Mouse (Mus musculus): ENCODE results near the gene Zfp941. TPM values are rescaled to one million over a fixed set of nuclear protein-coding genes. Genes with fewer than 3 reads are reported as not detected.

Gene Zfp941
- total RNA-seq, 1 experiment, result 12.0 TPM

- H3K4me3 ChIP-seq (ENCODE audit: insufficient read depth in 1 of 2, low read depth in 1 of 2, low read length in 2 of 2, poor library complexity in 1 of 2, severe bottlenecking in 1 of 2), result no peak overlapping the region
- DNase-seq (ENCODE audit: low read depth, low spot score), result no peak
- TF ChIP-seq ZC3H11A (IDR thresholded peaks at IDR 0.05; ENCODE audit: borderline replicate concordance, low read depth, low read length) (no peak), MAFK (IDR thresholded peaks at IDR 0.05; ENCODE audit: insufficient read depth, low read depth, low read length) (no peak), ZNF384 (IDR thresholded peaks at IDR 0.05; ENCODE audit: low read depth, low read length) (no peak), CHD2 (IDR thresholded peaks at IDR 0.05; ENCODE audit: low read depth, low read length) (no peak), HCFC1 (IDR thresholded peaks at IDR 0.05; ENCODE audit: borderline replicate concordance, insufficient read depth, low read length) (no peak)
Measured at GRCm38 (mm10) chr7:140828171-140828881, 6.3 kb upstream of the Zfp941 start.

GRCm38 (mm10) chr7:140822731-140823130 lies 753 bp upstream of the Zfp941 start:
- Histone ChIP-seq H3K4me3 (ENCODE audit: insufficient read depth in 1 of 2, low read depth in 1 of 2, low read length in 2 of 2, poor library complexity in 1 of 2, severe bottlenecking in 1 of 2) (no peak overlapping the region), H3K4me1 (ENCODE audit: control insufficient read depth in 2 of 2, insufficient read depth in 2 of 2, low read length in 2 of 2, poor library complexity in 1 of 2) (0 out of 4 replicates have a peak, but pooled peaks cover 0 to 2% of the 10 kb centered on the region in 2 experiments), H3K36me3 (ENCODE audit: control insufficient read depth, insufficient read depth, low read length, poor library complexity, severe bottlenecking) (peaks cover 4% of the 10 kb centered on the region), H3K9ac (ENCODE audit: insufficient read depth, low read depth, low read length, poor library complexity, severe bottlenecking) (no peak overlapping the region), H3K27ac (ENCODE audit: insufficient read depth, low read depth, low read length, poor library complexity, severe bottlenecking) (no peak overlapping the region), H3K9me3 (ENCODE audit: control insufficient read depth, insufficient read depth, low read depth, low read length) (no peaks in the 10 kb centered on the region)
- in situ Hi-C loops (cut with MboI; ENCODE audit: low sequenced_read_pairs in 2 of 2, unreplicated experiment in 2 of 2), result no loop called here
- TF ChIP-seq ZNF384 (IDR thresholded peaks at IDR 0.05; ENCODE audit: low read depth, low read length) (no peak), ZC3H11A (IDR thresholded peaks at IDR 0.05; ENCODE audit: borderline replicate concordance, low read depth, low read length) (no peak), MAFK (IDR thresholded peaks at IDR 0.05; ENCODE audit: insufficient read depth, low read depth, low read length) (no peak), HCFC1 (IDR thresholded peaks at IDR 0.05; ENCODE audit: borderline replicate concordance, insufficient read depth, low read length) (no peak), CHD2 (IDR thresholded peaks at IDR 0.05; ENCODE audit: low read depth, low read length) (no peak)
- DNase-seq (ENCODE audit: low read depth, low spot score), result no peak

More at GRCm38 (mm10) chr7:140828171-140828881, 6.3 kb upstream of the Zfp941 start:
- in situ Hi-C loops (cut with MboI; ENCODE audit: low sequenced_read_pairs in 2 of 2, unreplicated experiment in 2 of 2), result loop anchor here in 1 of 2 experiments (25.0 kb wide), 1 partner anchor 234 kb away; the partner anchor contains the start of gene B4galnt4
- Histone ChIP-seq H3K9me3 (ENCODE audit: control insufficient read depth, insufficient read depth, low read depth, low read length) (no peaks in the 10 kb centered on the region), H3K4me1 (ENCODE audit: control insufficient read depth in 2 of 2, insufficient read depth in 2 of 2, low read length in 2 of 2, poor library complexity in 1 of 2) (peaks cover 0 to 3% of the 10 kb centered on the region in 2 experiments; a peak in 1 of 4 replicates), H3K9ac (ENCODE audit: insufficient read depth, low read depth, low read length, poor library complexity, severe bottlenecking) (no peak overlapping the region), H3K27ac (ENCODE audit: insufficient read depth, low read depth, low read length, poor library complexity, severe bottlenecking) (no peak overlapping the region), H3K36me3 (ENCODE audit: control insufficient read depth, insufficient read depth, low read length, poor library complexity, severe bottlenecking) (no peaks in the 10 kb centered on the region)

GRCm38 (mm10) chr7:140821305-140821652 lies 699 bp downstream of the Zfp941 start:
- TF ChIP-seq ZNF384 (IDR thresholded peaks at IDR 0.05; ENCODE audit: low read depth, low read length), result no peak
- no peak for TF ChIP-seq MAFK (IDR thresholded peaks at IDR 0.05; ENCODE audit: insufficient read depth, low read depth, low read length)
- TF ChIP-seq ZC3H11A (IDR thresholded peaks at IDR 0.05; ENCODE audit: borderline replicate concordance, low read depth, low read length), result no peak
- TF ChIP-seq HCFC1 (IDR thresholded peaks at IDR 0.05; ENCODE audit: borderline replicate concordance, insufficient read depth, low read length), result no peak
- no peak for TF ChIP-seq CHD2 (IDR thresholded peaks at IDR 0.05; ENCODE audit: low read depth, low read length)
- in situ Hi-C loops (cut with MboI; ENCODE audit: low sequenced_read_pairs in 2 of 2, unreplicated experiment in 2 of 2), result no loop called here
- Histone ChIP-seq H3K4me1 (ENCODE audit: control insufficient read depth in 2 of 2, insufficient read depth in 2 of 2, low read length in 2 of 2, poor library complexity in 1 of 2) (0 out of 4 replicates have a peak, but pooled peaks cover 0 to 2% of the 10 kb centered on the region in 2 experiments), H3K4me3 (ENCODE audit: insufficient read depth in 1 of 2, low read depth in 1 of 2, low read length in 2 of 2, poor library complexity in 1 of 2, severe bottlenecking in 1 of 2) (peak overlapping the region; percentile 88 to 91), H3K9me3 (ENCODE audit: control insufficient read depth, insufficient read depth, low read depth, low read length) (no peaks in the 10 kb centered on the region), H3K36me3 (ENCODE audit: control insufficient read depth, insufficient read depth, low read length, poor library complexity, severe bottlenecking) (peaks cover 4% of the 10 kb centered on the region), H3K9ac (ENCODE audit: insufficient read depth, low read depth, low read length, poor library complexity, severe bottlenecking) (no peak overlapping the region), H3K27ac (ENCODE audit: insufficient read depth, low read depth, low read length, poor library complexity, severe bottlenecking) (no peak overlapping the region; the same call in 1 of the 2 replicates)
- no peak for DNase-seq (ENCODE audit: low read depth, low spot score)

GRCm38 (mm10) chr7:140820173-140820572 lies 1.8 kb downstream of the Zfp941 start:
- TF ChIP-seq HCFC1 (IDR thresholded peaks at IDR 0.05; ENCODE audit: borderline replicate concordance, insufficient read depth, low read length) (no peak), ZC3H11A (IDR thresholded peaks at IDR 0.05; ENCODE audit: borderline replicate concordance, low read depth, low read length) (no peak), MAFK (IDR thresholded peaks at IDR 0.05; ENCODE audit: insufficient read depth, low read depth, low read length) (no peak), ZNF384 (IDR thresholded peaks at IDR 0.05; ENCODE audit: low read depth, low read length) (no peak)
- no peak for DNase-seq (ENCODE audit: low read depth, low spot score)
- H3K36me3 ChIP-seq (ENCODE audit: control insufficient read depth, insufficient read depth, low read length, poor library complexity, severe bottlenecking), result peaks cover 4% of the 10 kb centered on the region
- H3K9ac ChIP-seq (ENCODE audit: insufficient read depth, low read depth, low read length, poor library complexity, severe bottlenecking), result no peak overlapping the region
- H3K4me3 ChIP-seq (ENCODE audit: insufficient read depth in 1 of 2, low read depth in 1 of 2, low read length in 2 of 2, poor library complexity in 1 of 2, severe bottlenecking in 1 of 2), result no peak overlapping the region
- no peak overlapping the region for H3K27ac ChIP-seq (ENCODE audit: insufficient read depth, low read depth, low read length, poor library complexity, severe bottlenecking)
- H3K4me1 ChIP-seq (ENCODE audit: control insufficient read depth in 2 of 2, insufficient read depth in 2 of 2, low read length in 2 of 2, poor library complexity in 1 of 2), result 0 out of 4 replicates have a peak, but pooled peaks cover 0 to 2% of the 10 kb centered on the region in 2 experiments
- no peaks in the 10 kb centered on the region for H3K9me3 ChIP-seq (ENCODE audit: control insufficient read depth, insufficient read depth, low read depth, low read length)
- in situ Hi-C loops (cut with MboI; ENCODE audit: low sequenced_read_pairs in 2 of 2, unreplicated experiment in 2 of 2), result no loop called here
